In genomic region chr7:126981601-126982000, GRCm38 (mm10) we compare ENCODE assay signal across 23 mouse cellular contexts. TPM values are rescaled to one million over a fixed set of nuclear protein-coding genes. Genes with fewer than 3 reads are reported as not detected.
"Had no signal": no experiment of that assay in that cellular context is flagged by ENCODE, and none has a peak within 500 bp of the region (broad histone marks: within the 10 kb centered on the region; RNA-seq: fewer than 3 reads in every experiment).

No protein-coding gene starts in this region.

- H3K27me3 ChIP-seq: midbrain, embryonic 12.5 days; neural tube, embryonic 13.5 days; stomach, embryonic 15.5 days had no signal

- H3K9ac ChIP-seq: lung, embryonic 14.5 days; midbrain, embryonic 12.5 days; neural tube, embryonic 13.5 days; stomach, embryonic 15.5 days had no signal

- H3K4me2 ChIP-seq: lung, embryonic 14.5 days; midbrain, embryonic 12.5 days; neural tube, embryonic 13.5 days; stomach, embryonic 15.5 days had no signal

- H3K27ac ChIP-seq: midbrain, embryonic 10.5 days; midbrain, embryonic 12.5 days; neural tube, embryonic 13.5 days; stomach, embryonic 15.5 days; stomach, postnatal 0 days had no signal

- DNase-seq: lung, adult 18-20 months; lung, embryonic 14.5 days; lung, postnatal 10 days; lung, postnatal 4 days; midbrain, embryonic 14.5 days; right cerebral cortex, postnatal 14 days; thymus, adult 18-20 months; thymus, postnatal 25 days; thymus, postnatal 4 days had no signal

- H3K9me3 ChIP-seq: midbrain, embryonic 10.5 days; midbrain, embryonic 12.5 days; neural tube, embryonic 13.5 days; stomach, embryonic 15.5 days had no signal

- H3K4me3 ChIP-seq: midbrain, embryonic 10.5 days; midbrain, embryonic 12.5 days; myocyte; neural tube, embryonic 13.5 days; stomach, embryonic 15.5 days had no signal

- ATAC-seq: midbrain, embryonic 16.5 days had no signal

RNA-seq across cellular contexts. Expression of gene Asphd1, which starts 32.2 kb away (rescaled TPM):
- total RNA-seq: megakaryocyte, adult 5-6 weeks; megakaryocyte-erythroid progenitor cell, adult 5-6 weeks; neutrophil, adult 5-6 weeks had no signal
- polyA plus RNA-seq: liver, embryonic 16.5 days; spleen, adult 2 months; thymus, postnatal 0 days; urinary bladder, adult 2 months had no signal
